Mouse (Mus musculus) bone marrow, adult 2 months (tissue): ENCODE measurements around the gene H2-K1.

Experiments
- CTCF ChIP-seq: fragments of 200-500 bp; IDR thresholded peaks from 2 replicates; pipeline ENCODE4 v1.5.1; 2011; ENCODE audit warnings: low read length, control low read depth; ENCODE audit not compliant: control insufficient read depth, insufficient read depth
- POLR2A ChIP-seq: fragments of 200-500 bp; IDR thresholded peaks from 2 replicates; pipeline ENCODE4 v1.6.1; 2011; ENCODE audit warnings: low read depth, mild to moderate bottlenecking, control low read depth, low read length, borderline replicate concordance; ENCODE audit not compliant: control insufficient read depth

DNA sequence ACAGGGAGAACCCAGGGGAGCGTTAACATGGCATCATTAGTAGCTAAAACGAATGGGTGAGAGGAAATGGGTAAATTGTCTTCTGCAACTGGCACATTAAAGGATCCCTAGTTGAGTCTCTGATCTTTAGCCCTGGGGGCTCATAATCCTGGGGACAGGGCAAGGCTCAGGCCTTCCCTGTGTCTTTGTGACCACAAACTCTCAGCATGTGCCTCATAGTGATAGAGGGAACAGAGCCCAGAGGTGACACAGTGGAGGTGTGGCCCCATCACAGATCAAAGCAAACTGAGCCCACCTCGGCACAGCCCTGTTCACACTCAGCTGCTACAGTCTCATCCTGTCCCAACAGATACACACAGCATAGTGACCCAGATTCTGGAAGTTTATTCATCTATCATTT, 4.5 kb downstream of the H2-K1 start:
- no peak for TF ChIP-seq POLR2A
- TF ChIP-seq CTCF, result no peak
